Mouse (Mus musculus) urinary bladder, adult 2 months (tissue): Measurements from ENCODE around the gene Vps37d. TPM values are rescaled to one million over a fixed set of nuclear protein-coding genes. Genes with fewer than 3 reads are reported as not detected.

Source experiments
- DNase-seq: peaks from one replicate; pipeline ENCODE4 v3.0.0; 2022; ENCODE audit warnings: low spot score
- polyA plus RNA-seq: library from polyadenylated mRNA; depleted of rRNA; stranded (reverse); fragments of >200 nt; gene quantifications from 2 replicates; pipeline ENCODE4 v1.2.3, GENCODE M21; 2012; rRNA removed

Vps37d gene
- polyA plus RNA-seq, 1 experiment, result 4.4 TPM

DNA sequence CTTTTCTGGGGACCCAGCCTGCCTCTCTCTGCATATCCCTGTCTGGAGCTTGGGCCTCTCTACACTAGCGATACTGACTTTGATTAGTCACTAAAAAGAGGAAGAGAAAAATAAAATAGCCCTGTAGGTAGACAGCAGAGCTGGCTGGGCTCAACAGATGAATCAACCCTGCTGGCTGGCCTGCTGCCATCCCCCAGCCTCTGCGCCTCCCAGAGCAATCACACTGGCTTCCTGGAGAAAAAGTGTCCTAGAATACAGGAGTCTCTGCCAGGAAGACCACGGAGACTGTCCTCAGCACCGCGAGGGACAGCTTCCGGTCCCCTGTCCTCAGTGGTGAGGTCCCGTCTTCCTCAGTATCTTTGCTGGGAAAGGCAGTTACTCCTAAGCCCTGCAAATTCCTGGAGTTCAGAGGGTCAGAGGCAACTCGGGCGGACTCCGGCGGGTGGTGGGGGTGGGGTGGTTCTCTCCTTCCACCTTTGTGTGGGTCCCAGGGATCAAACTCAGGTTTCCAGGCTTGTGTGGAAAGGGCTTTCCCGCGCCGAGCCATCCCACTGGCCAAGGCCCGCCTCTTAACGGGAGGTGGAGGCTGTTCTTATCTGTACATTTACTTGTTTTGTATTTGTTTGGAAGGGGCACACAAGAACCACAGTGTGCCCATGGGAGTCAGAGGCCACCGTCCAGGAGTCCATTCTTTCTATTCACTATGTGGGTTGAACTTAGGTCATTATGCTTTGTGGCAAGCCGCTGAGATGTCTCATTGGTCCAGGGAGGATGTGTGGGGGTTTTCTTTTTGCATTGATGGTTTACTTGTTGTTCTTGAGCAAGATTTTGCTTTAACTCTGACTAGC, 48.8 kb downstream of the Vps37d start:
- DNase-seq, result no peak

DNA sequence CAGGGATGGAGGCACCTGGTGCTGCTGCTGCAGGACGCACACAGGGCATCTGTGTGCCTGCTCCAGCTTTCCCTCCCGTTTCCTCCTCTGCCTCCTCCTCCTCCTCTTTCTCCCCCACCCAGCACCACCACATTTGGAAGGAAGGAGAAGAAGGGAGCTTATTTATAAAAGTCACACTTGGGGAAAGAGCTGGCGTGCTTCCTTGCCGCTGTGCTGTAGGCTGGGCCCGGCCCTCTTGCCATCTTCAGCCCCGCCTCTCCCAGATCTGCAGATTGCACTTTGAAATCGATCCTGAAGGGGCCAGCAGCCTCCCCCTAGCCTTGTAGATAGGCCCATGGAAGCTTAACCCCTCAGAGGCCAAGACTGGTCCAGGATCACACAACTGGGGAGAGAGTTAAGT, 52.2 kb downstream of the Vps37d start:
- DNase-seq, result no peak

DNA sequence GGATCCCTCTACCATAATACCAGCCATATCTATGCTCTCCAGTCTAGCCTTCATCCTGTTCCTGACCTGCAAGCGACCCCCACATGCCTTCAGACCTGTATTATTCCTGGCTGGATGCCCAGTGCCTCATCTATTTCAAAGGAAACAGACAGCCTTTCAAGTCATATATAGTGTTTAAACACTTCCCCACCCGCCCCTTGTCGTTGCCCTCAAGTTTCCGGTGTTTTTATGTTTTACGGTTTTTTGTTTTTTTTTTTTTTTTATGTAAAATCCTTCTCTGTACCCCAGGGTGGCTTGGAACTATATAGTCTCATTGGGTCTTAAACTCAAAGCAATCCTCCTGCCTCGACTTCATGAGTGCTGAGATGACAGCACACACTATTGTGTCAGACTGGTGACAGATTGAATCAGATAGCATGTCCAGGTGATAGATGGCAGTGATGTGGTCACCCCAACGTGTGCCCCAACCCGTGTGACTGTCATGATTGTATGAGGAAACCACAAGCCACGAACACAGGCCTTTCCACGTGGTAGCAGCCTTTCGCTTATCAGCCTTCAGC, 53.3 kb downstream of the Vps37d start:
- DNase-seq, result no peak

DNA sequence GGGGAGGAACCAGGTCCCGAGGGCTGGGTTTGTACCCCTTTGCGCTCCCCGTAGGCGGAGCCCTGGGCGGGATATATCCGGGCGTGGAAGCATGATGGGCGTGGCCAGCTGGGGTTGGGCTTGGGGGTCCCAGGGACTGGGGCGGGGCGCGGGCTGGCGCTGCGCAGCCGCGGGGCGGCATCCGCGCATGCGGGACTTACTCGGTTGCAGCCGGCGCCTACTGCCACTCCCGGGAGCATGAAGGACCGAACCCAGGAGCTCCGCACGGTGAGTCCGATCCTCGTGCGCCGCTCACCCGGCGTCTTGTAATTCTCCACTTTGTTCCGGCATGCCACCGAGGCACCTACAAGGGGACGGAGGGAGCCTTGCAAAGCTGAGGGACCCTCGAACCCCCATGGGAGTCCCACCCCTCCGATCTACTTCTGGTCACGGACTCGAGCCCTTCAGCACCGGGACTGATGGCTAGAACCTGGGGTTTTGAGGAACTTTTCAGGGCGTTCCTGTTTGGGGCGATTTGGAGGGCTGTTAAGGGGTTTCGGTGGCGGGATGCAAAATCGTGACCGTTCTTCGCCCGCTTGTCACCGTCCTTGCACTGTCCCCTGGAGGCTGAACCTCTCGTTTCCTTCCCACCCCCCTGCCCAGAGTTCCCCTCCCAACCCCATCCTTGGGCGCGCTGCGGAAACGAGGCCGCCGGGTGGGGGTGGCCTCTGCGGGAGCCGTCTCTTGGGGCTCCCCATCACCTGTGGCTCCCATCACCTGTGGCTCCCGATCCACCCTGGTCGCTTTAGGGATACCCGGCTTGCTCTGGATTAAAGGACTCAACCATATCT, 54.5 kb downstream of the Vps37d start, which contains the start of gene Stx1a:
TSS of gene Stx1a (plus strand) at position 139 of the 830 bp plus-strand sequence.
- peak; percentile 65 for DNase-seq

Other genes with a start within 250 kb of the Vps37d start
- gene Tmem270, start 171.5 kb downstream of the Vps37d start, polyA plus RNA-seq, result not detected in 2 replicates
- not detected in 2 replicates for gene Cldn13, start 162.7 kb downstream of the Vps37d start, polyA plus RNA-seq
- gene Mettl27, start 145.9 kb downstream of the Vps37d start, polyA plus RNA-seq, result 84.7 and 103 TPM in 2 replicates
- gene Cldn4, start 131.3 kb downstream of the Vps37d start, polyA plus RNA-seq, result 295 and 393 TPM in 2 replicates
- 0.15 and 0.17 TPM in 2 replicates for gene Cldn3, start 92.1 kb downstream of the Vps37d start, polyA plus RNA-seq
- 50.0 and 69.5 TPM in 2 replicates for gene Abhd11, start 69.1 kb downstream of the Vps37d start, polyA plus RNA-seq
- gene Stx1a, start 54.8 kb downstream of the Vps37d start, polyA plus RNA-seq, result 9.6 and 11.5 TPM in 2 replicates
- 25.3 and 28.1 TPM in 2 replicates for gene Dnajc30, start 14.1 kb downstream of the Vps37d start, polyA plus RNA-seq
- gene Bud23, start 13.3 kb downstream of the Vps37d start, polyA plus RNA-seq, result 51.2 and 54.6 TPM in 2 replicates
- gene Mlxipl, start 11.6 kb upstream of the Vps37d start, polyA plus RNA-seq, result 1.9 and 2.5 TPM in 2 replicates
- 7.2 and 9.7 TPM in 2 replicates for gene Tbl2, start 71.4 kb upstream of the Vps37d start, polyA plus RNA-seq
- gene Bcl7b, start 90.0 kb upstream of the Vps37d start, polyA plus RNA-seq, result 33.4 and 43.0 TPM in 2 replicates
- 33.2 and 41.7 TPM in 2 replicates for gene Baz1b, start 109.0 kb upstream of the Vps37d start, polyA plus RNA-seq
- 0.07 and 0.11 TPM in 2 replicates for gene Fzd9, start 173.0 kb upstream of the Vps37d start, polyA plus RNA-seq